Mouse (Mus musculus): ENCODE results near the gene Supt6.
"Not testable (repeated sequence)": the region's sequence is repeated elsewhere in the genome, so short reads cannot be mapped to it uniquely, and the experiment has no call there.

Supt6 gene

DNA sequence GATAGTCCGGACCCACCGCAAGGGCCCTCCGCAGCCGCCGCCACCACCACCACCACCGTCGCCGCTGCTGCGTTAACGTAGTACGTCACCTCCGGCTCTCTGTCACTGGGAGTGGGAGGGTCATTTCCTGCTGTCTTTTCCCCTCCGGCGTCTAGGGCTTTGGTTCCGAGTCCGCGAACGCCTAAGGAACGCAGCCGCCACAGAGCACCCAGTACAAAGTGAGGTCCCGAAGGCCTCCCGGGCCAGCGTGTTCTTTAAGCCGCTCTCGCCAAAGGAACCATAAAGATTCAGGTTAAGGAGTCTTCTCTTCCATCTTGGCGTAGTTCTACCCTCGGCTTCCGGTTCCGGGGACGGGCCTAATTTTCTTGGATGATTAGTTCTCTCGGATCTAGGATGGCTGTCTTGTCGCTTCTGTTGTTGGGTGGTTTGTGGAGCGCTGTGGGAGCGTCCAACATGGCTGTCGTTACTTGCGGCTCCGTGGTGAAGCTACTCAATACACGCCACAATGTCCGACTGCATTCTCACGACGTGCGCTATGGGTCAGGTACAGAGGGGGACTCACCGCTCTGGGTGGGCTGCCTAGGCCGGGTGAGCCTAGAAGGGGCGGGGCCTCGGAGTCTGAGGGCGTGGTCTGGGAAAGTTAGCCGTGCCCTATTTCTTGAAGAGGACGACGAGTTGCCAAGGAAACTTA is at the start of gene Supt6, which contains the start of gene Sdf2:
Gene Supt6, minus strand, starts transcription at position 361 of the 691 bp plus-strand sequence.
Gene Sdf2, plus strand, starts transcription at position 120 of the 691 bp plus-strand sequence.
- peak; percentile 95 for DNase-seq (ENCODE audit: low spot score)

DNA sequence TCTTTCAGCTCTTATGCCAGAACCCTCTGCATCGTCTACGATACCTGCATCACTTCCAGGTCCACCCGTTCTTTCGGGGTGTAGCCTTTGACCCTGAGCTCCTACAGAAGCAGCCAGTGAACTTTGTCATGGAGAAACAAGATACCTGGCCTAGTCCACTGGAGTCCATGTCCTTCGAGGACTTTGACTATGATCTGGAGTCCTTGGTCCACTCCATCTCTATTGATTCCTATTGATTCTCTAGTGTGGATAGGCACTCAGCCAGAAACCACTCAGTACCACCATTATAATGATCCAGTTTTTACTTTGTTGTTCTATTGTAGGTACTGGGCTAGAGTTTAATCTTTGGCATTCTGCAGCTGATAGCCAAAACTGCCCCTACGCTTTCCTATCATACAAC is 48.8 kb upstream of the Supt6 start:
- DNase-seq (ENCODE audit: low spot score) = no peak

DNA sequence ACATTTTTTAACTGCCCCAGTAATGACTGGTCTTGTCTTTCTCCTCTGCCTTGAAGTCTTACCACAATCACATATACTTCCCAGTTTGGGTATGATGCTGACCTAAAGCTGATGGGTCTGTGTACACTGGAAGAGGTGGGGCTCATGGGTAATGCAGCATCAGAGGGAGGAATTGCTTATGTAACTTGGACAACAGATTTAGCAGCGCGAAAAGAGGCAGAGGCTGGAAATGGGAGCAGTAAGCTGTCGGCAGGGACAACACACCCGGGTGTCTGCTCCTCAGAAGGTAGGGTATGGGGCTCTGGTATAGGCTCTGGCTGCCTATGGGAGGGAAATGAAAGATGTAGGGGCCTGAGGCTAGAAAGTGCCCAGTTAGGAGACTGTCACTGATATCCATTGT is 44.9 kb upstream of the Supt6 start, which contains the start of gene BC030499:
Gene BC030499, plus strand, starts transcription at position 188 of the 400 bp plus-strand sequence.
- DNase-seq (ENCODE audit: low spot score) = no peak

DNA sequence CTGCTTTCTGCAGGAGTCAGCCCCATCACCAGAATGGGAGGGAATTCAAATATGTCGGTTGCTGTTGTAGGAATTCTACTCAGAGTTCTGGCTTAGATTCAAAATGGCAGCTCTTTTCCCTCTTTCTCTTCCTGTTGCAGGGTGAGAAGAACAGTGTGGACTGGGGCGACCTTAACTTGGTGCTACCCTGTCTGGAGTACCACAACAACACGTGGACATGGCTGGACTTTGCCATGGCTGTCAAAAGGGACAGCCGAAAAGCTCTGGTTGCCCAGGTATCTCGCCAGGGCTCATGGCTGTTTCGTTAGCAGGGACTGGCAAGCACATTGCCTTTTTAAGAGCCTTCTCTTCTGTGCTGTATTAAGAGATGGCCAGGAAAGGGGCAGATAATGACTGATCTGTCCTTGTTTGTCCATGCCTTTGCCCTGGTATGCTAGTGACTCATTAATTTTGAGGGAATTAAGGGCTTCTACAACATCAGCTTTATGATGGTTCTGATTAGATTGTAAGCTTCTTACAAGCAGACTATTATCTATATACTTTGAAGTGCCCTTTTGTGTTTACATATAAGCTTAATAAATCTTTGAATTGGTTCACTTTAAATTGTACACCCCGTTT is 43.5 kb upstream of the Supt6 start:
- no peak for DNase-seq (ENCODE audit: low spot score)

DNA sequence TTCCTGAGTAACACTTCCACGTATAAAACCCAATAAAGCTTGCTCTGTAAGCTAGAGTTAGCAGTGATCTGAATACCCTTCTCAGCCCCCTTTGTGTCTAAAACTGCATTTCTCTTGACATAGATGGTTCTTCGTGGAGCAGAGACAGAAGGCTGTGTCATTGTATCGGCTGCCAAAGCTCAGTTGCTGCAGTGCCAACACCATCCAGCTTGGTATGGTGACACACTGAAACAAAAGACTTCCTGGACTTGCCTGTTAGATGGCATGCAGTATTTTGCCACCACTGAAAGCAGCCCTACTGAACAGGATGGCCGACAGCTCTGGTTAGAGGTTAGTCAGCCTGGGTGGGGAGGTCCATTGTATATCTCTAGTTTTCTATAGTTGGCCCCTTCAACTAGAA is 33.8 kb upstream of the Supt6 start:
- no peak for DNase-seq (ENCODE audit: low spot score)

DNA sequence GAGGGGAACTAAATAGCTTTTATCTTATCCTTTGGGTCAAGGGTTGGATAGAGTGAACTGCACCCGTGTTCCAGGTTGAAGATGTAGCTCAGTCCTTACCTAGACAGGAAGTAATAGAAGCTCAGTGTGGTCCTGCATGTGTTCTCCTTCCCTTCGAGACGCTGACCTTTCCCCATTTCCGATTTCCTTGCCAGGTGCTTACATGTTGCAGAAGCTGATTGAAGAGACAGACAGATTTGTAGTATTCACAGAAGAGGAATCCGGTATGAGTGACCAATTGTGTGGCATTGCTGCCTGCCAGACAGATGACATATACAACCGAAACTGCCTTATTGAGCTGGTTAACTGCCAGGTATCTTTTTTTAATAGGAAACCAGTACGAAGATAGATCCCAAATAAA is 33.1 kb upstream of the Supt6 start:
- no peak for DNase-seq (ENCODE audit: low spot score)

DNA sequence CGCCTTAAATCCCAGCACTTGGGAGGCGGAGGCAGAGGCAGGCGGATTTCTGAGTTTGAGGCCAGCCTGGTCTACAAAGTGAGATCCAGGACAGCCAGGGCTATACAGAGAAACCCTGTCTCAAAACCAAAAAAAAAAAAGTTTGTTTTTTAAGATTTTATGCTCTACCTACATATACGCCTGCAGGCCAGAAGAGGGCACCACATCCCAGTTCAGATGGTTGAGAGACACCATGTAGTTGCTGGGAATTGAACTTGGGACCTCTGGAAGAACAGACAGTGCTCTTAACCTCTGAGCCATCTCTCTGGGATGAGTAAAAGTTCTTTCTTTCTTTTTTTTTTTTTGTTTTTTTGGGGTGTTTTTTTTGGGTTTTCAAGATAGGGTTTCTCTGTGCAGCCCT is 30.4 kb upstream of the Supt6 start:
- not testable (repeated sequence) for DNase-seq (ENCODE audit: low spot score)

DNA sequence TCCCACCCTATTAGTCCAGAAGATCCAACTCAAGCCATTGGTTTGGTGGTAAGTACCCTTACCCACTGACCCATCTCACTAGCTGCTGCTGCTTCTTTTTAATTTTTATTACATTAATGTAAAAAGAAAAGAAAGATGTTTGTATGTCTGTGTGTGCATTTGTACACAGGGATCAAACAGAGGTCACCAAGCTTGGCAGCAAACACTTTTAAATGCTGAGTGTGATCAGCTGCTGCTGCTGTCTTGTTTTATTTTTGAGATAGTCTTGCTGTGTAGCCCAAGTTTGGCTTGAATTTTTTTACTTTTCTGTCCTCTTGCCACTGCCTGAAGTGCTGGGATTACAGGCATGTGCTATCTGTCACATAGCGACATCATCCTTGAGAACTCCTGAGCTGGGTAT is 29.8 kb upstream of the Supt6 start:
- DNase-seq (ENCODE audit: low spot score) = no peak

DNA sequence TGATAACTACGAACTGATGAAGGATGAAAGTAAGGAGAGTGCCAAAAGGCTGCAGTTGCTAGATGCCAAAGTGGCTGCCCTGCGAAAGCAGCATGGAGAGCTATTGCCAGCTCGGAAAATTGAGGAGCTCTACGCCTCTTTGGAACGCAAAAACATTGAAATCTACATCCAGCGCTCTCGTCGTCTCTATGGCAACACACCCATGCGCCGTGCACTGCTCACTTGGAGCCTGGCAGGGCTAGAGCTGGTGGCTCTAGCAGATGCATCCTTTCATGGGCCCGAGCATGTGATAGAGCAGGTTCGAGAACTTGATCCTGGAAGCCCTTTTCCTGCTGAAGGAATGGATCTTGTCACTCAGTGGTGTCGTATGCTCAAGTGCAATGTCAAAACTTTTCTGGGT is 26.2 kb upstream of the Supt6 start:
- no peak for DNase-seq (ENCODE audit: low spot score)

DNA sequence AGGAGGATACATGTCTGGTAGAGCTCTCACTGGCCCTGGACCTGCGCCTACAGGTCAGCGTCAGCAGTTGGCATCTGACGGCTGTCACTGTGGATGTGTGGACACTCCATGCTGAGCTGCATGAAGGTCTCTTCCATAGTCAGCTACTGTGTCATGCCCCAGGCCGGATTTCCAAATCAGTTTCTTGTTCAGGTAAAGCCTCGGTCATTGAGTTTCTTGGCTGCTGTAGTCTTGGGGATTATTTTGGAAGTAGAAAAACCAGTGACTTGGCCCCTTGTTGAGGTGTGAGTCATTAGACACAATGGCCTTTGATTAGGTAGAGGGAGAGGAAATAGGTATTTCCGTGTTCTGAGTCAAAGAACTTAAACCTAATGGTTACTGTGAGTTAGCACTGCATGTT is 19.8 kb upstream of the Supt6 start:
- no peak for DNase-seq (ENCODE audit: low spot score)

DNA sequence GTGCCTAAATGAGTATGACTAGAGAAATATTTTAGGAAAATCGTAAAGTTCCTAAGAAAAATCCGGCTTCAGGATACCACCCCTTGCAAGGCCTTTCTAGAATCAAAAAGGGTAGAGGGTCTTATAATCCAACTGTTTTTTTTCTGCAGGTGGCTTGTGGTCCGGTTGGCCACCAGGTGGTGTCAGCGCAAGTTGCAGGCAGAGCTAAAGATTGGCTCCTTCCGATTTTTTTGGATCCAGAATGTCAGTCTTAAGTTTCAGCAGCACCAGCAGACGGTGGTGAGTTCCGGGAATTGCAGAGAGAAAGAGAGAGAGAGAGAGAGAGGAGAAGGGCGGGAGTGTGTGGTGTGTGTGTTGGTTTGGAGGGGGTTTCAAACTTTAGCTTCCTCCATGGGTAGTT is 16.8 kb upstream of the Supt6 start:
- peak; percentile 88 for DNase-seq (ENCODE audit: low spot score)

DNA sequence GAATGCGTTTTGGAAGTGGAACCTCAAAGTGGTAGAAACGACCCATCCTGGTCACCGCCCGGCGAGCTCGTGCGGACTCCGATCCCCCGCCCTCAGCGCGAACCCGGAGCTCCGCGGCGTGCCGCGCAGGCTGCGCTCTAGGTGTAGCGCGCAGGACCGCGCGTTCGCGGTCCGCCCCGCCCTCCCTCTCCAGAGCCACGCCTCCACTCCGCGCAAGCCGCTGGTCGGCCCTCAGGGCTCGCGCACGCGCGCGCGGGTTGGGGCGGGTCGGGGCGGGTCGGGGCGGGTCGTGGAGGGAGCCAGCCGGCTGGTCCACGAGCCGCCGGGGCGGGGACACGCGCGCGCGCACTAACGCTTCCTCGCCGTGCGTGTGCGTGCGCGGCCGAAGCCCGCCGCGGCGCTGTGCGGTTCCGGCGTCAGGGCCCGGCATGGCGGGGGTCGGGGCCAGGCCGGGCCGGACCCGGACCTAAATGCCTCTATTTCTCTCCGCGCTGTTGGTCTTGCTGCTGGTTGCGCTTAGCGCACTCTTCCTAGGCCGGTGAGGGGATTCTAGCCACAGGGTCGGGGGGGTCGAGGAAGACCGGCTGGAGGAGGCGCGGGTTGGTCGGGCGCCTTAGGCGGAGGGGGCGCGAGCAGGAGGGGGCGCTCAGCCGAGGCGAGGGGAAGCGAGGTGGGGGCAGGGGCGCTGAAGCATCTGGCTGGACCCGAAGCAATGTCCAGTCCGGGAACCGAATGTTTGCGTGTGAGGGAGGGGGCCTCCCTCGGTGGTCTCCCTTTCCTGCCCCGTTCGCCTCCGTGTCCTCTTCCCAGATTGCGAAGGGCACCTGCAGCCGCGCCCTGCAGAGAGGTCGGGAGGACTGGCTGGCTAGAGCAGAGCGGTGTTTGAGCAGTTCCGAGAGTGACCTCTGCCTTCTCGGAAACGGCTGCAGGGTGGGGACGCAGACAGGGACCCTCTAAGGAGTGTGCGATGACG is 15.9 kb upstream of the Supt6 start, which contains the start of gene 2610507B11Rik:
Gene 2610507B11Rik, plus strand, starts transcription at position 373 of the 973 bp plus-strand sequence.
- peak; percentile 92 for DNase-seq (ENCODE audit: low spot score)

DNA sequence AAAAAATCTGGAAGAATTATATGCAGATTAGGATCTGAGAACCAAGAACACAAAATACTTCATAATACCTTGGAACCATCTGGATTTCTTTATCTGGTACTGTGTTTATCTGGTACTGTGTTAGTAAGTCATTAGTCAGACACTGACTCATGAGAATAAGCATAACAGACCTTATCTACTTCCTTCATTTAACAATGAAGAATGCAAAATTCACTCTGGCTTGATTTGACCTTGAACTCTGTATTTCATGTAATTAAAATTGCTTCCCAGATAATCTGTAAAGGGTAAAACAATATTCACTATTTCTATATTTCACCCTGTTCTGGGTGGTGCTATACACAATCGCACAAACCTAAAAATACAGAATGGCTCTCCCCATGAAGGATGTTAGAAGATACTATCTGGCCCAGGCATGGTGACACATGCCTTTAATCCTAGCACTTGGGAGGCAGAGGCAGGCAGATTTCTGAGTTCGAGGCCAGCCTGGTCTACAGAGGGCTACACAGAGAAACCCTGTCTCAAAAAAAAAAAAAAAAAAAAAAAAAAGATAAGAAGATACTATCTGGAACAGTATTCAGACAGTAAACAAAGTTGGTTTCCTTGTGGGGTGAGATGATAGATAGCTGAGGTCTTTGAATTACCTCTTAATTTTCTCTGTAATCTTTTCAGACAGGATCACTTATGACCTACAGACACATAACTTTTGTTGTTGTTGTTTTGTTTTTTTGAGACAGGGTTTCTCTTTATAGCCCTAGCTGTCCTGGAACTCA is 14.9 kb upstream of the Supt6 start:
- DNase-seq (ENCODE audit: low spot score) = no peak

DNA sequence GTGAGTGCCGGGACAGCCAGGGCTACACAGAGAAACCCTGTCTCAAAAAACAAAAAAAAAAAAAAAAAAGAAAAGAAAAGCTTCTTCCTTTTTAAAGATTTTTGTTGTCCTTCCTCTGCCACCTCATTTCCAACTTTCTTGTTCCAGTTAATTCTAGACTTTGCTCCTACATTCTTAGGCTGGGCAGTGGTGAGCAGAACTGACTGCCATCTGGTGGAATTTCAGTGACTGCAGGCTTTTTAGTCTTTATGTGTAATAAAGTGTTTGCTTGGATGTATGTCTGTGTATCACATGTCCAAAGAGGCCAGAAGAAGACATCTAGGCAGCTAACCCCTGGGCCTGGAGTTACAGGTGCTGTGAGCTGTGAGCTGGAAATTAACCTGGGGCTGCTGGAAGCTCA is 10.8 kb upstream of the Supt6 start:
- DNase-seq (ENCODE audit: low spot score) = peak; percentile 48

DNA sequence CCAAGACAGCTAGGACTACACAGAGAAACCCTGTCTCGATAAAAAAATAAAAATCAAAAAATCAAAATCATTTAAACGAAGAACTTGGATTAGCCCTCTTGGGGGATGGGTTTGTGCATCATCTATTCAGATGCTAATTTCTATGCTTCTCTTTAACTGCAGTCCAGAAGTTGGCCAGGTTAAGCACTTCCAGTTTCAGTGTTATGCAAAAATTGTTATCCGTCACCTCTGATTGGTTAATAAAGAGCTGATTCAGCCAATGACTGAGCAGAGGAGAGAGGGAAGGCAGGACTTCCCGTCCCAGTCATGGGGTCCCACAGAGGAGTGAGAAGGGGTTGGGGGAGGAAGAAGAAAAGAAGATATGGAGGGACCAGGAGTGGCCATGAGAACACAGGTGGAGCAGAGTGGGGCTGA is 1.9 kb upstream of the Supt6 start:
- DNase-seq (ENCODE audit: low spot score) = no peak

DNA sequence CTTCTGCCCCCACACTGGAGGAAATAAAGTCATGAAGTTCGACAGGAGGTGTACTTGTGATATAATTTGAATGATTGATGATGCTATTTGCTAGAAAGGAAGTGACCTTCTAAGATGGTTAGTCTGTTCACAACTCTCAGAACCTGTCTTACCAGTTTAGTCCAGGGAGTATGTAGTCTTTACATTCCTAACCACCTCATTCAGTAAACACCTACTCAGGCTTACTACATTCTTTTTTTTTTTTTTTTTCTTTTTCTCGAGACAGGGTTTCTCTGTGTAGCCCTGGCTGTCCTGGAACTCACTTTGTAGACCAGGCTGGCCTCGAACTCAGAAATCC is 1.2 kb upstream of the Supt6 start:
- DNase-seq (ENCODE audit: low spot score) = no peak

DNA sequence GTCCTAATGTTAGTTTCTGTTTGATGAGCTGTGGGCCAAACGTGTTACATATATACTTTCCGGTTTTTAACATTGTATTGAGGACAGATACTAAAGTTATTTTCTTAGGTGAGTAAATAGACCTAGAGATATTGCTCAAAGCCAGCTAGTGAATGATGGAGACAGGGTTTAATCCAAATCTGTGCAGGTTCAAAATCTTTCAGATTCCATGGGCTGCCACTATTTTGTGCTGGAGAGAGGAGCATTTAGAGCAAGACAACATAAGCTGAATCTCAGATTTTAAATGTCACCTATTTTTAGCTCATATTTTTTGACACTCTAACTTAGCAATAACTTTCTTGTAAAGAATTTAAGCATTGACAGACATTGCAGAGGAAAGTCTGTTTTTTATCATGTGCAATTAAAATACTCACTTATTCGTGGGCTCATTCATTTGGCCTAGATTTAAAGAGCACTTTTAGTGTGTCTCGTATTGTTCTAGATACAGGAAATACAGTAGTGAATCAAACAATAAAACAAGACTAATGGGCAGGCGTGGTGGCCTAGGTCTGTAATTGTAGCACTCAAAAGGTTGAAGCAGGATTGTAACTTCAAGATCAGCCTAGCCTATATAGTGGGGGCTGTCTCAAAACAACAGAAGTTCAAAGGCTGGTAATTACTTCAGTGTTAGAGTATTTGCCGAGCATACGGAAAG is 678 bp upstream of the Supt6 start:
- no peak for DNase-seq (ENCODE audit: low spot score)

DNA sequence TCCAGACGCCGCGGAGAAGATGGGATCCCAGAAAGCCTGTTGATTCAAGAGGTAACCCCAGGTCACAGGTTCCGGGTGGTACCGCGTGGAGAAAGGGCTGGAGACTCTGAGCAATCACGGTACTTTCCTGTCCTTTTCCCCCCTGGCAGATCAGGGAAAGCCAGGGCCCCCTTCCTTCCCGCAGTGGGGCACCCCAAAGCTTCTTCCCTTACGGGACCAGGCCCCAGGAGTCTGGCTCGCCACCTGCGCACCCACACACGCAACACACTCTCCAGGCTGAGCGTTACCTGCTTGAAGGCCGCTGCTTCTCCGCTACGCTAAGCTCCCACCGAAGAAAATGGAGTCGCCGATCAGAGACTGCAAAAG is 543 bp downstream of the Supt6 start:
- DNase-seq (ENCODE audit: low spot score) = peak; percentile 38

DNA sequence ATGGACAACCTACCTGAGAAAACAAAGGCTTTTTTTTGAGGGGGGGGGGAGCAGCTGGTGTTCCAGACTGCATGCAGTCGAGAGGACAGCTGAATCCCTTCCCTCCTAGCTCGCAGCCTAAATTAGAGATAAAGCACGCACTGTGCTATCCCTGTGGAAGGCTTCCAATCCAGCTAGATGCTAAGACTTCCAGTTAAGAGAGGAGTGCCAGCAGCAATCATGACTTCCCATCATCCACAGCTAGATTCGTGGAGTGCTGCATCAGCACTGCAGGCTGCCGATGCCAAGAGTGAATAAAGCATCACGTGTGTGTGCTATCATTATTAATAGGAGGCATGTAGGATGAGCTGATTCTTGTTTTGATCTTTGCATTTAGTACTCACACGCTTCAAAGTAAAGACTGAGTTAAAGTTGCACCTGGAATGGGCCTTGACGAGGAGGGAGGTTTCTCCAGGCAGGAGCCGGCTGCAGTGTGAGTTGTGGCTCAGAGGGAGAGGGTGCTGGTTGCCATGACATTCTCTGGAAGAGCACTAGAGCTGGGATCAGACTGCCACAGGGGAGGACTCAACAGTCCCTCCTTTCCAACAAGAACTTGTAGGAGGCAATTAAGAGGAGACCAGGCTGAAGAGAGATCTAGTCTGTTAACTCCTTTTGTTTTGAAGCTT is 5.5 kb downstream of the Supt6 start:
- DNase-seq (ENCODE audit: low spot score) = no peak

DNA sequence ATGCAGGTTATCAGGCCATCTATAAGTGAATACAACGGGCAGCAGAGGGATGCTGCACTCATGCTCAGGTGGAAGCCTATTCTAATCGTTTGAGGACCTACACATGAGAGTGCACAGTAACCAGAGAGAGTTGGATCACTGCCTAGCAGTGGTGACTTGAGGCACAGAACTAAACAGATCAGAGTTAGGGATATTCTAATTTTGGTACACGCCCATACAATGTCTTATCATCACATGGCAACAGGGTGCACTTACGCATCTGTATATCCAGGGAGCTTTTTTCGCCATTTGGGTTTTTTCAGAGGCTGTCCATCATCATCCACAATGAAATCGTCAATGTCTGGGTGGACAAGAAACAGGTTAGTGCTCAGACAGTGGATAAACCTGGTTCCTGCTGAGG is 14.3 kb downstream of the Supt6 start:
- DNase-seq (ENCODE audit: low spot score) = no peak

DNA sequence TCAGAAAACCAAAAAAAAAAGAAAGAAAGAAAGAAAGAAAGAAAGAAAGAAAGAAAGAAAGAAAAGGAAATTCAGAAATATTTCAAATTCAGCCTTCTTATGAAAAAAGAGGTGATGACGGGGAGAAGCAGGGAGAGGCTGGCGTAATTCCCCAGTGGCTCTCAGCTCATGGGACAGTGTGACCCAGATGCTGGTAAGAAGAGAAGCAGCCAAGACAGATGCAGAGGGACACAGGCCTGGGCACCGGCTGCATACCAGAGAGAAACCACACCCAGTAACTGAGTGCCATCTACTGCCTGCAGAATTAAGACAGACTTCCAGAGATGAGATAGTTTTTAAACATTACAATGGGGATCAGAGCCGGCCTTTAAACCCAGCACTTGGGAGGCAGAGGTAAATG is 22.2 kb downstream of the Supt6 start:
- DNase-seq (ENCODE audit: low spot score) = no peak

Data from adipocyte (in vitro differentiated cells).